Mouse (Mus musculus) midbrain, embryonic 16.5 days (tissue): ENCODE results near the gene Fam189b. TPM values are rescaled to one million over a fixed set of nuclear protein-coding genes. Genes with fewer than 3 reads are reported as not detected.
"Not testable (repeated sequence)": the region's sequence is repeated elsewhere in the genome, so short reads cannot be mapped to it uniquely, and the experiment has no call there.

Experiments
- ATAC-seq: fragments of 200-750 bp; cut with Nextera tagmentation; 2 replicates; pipeline ENCODE4 v1.8.0; 2017; ENCODE audit warnings: moderate TSS enrichment
- H3K27ac ChIP-seq: fragments of 300-500 bp; sonication (generic); 2 replicates; pipeline ENCODE4 v1.5.1; 2014; ENCODE audit warnings: mild to moderate bottlenecking, low read length, mixed read lengths
- H3K27me3 ChIP-seq: fragments of 300-500 bp; sonication (generic); 2 replicates; pipeline ENCODE4 v1.6.1; 2014; ENCODE audit warnings: low read depth, low read length, mixed read lengths; ENCODE audit not compliant: control insufficient read depth, insufficient read depth
- H3K36me3 ChIP-seq: fragments of 300-500 bp; sonication (generic); 2 replicates; pipeline ENCODE4 v1.6.1; 2014; ENCODE audit warnings: mild to moderate bottlenecking, low read length, moderate library complexity, mixed read lengths; ENCODE audit not compliant: control insufficient read depth, insufficient read depth
- H3K4me1 ChIP-seq: fragments of 300-500 bp; sonication (generic); 2 replicates; pipeline ENCODE4 v1.6.1; 2014; ENCODE audit warnings: mild to moderate bottlenecking, low read length, mixed read lengths; ENCODE audit not compliant: control insufficient read depth, insufficient read depth
- H3K4me2 ChIP-seq: fragments of 300-500 bp; sonication (generic); 2 replicates; pipeline ENCODE4 v1.6.1; 2014; ENCODE audit warnings: mild to moderate bottlenecking, low read length, mixed read lengths
- H3K4me3 ChIP-seq: fragments of 300-500 bp; sonication (generic); 2 replicates; pipeline ENCODE4 v1.5.1; 2014; ENCODE audit warnings: low read depth, mild to moderate bottlenecking, low read length, moderate library complexity, mixed read lengths
- H3K9ac ChIP-seq: fragments of 300-500 bp; sonication (generic); 2 replicates; pipeline ENCODE4 v1.6.1; 2014; ENCODE audit warnings: low read depth, low read length, mixed read lengths
- H3K9me3 ChIP-seq: fragments of 300-500 bp; sonication (generic); replicated peaks from 2 replicates; pipeline ENCODE4 v1.6.1; 2014; ENCODE audit warnings: mild to moderate bottlenecking, low read length, mixed read lengths; ENCODE audit not compliant: control insufficient read depth, poor library complexity, severe bottlenecking
- WGBS: fragments of 180-500 bp; shearing (Covaris S2); extraction: QIAGEN DNeasy Blood & Tissue Kit; methylation state at CpG from one replicate; pipeline ENCODE4 v1.1.7; 2014; 5-methylcytosine and 5-hydroxymethylcytosine counted together
- polyA plus RNA-seq: library from polyadenylated mRNA; unstranded; fragments of >200 nt; fragmentation: Nextera tagmentation; extraction: Ambion mirVana; gene quantifications from 2 replicates; pipeline ENCODE4 v1.2.1, GENCODE M21; 2015

Gene Fam189b
- polyA plus RNA-seq, 1 experiment from 2014 or later, result 33.6 TPM

DNA sequence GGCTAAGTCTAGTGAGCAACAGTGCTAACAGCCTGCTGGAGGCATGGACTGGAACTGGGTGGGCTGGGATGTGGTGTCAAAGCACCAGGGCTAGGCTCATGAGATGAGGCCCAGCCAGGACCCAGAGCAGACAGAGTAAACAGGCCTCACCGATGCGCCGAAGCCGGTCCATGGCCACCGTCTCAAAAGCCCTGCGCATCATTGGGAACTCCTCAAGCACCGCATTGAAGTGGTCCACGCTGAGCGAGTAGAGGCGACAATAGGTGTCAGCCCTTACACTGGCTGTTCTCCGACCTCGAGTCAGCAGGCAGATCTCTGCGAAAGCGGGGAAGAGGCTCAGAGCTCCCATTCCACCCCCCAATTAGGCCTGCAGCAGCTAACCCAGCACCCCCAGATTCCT, 34.4 kb upstream of the Fam189b start:
- Histone ChIP-seq H3K4me2 (no peak overlapping the region), H3K27ac (no peak overlapping the region), H3K27me3 (no peaks in the 10 kb centered on the region), H3K9me3 (no peaks in the 10 kb centered on the region), H3K4me1 (no peaks in the 10 kb centered on the region), H3K4me3 (no peak overlapping the region), H3K36me3 (peaks cover 9% of the 10 kb centered on the region; the same call in 1 of the 2 replicates), H3K9ac (no peak overlapping the region)
- WGBS, result 75% methylated on average over 14 of the region's 14 CpGs
- ATAC-seq, result no peak

DNA sequence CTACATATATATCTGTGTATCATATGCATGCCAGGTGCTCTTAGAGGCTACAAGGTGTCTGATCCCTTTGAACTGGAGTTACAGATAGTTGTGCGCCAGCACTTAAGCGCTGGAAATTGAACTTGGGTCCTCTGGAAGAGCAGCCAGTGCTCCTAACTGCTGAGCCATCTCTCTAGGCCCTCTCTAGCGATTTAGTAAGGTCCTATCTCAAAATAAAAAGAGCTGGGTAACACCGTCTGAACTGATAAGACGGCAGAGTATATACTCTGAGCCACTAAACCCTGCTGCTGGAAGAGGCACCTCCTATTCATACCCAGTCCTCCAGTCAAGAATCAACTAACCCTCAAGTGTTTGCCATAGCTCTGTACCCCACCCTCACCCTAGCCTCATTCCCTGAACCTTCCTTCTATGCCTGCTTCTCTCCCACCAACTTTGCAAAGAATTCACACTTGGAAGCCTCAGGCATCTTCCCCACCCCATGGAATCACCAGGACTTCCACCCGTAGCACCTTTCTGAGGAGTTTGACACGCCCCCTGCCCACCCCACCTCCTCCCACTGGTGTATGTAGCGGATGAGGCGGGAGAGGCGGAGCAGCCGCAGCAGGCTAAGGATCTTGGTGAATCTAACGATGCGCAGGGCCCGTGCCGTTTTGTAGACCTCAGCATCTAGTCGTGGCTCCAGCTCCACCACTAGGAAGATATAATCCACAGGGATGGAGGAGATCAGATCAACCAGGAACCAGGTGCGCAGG, 30.7 kb upstream of the Fam189b start:
- WGBS, result 68% methylated on average over 17 of the region's 17 CpGs
- ATAC-seq, result no peak
- no peaks in the 10 kb centered on the region for H3K9me3 ChIP-seq
- no peaks in the 10 kb centered on the region for H3K4me1 ChIP-seq
- no peak overlapping the region for H3K9ac ChIP-seq
- no peaks in the 10 kb centered on the region for H3K27me3 ChIP-seq
- H3K27ac ChIP-seq, result no peak overlapping the region
- no peak overlapping the region for H3K4me3 ChIP-seq
- peaks cover 9% of the 10 kb centered on the region; the same call in 1 of the 2 replicates for H3K36me3 ChIP-seq
- no peak overlapping the region for H3K4me2 ChIP-seq

DNA sequence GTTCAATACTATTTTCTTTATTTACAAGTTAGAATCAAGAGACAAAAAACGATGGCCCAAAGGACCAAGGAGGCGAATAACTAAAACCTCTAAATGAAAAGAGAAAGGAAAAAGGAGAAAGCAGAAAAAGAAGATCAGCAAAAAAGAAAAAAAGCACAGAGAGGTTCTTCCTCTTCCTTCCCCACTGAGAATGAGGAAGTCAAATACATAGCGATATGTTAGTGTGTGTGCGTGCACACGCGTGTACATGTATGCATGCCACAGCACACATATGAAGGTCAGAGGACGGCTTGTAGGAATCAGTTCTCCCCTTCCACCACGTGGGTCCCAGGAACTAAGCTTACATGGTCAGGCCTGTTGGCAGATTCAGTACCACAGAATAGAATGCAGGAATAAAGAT, 26.0 kb upstream of the Fam189b start:
- Histone ChIP-seq H3K9me3 (no peaks in the 10 kb centered on the region), H3K4me3 (no peak overlapping the region), H3K27me3 (no peaks in the 10 kb centered on the region), H3K4me2 (no peak overlapping the region), H3K9ac (no peak overlapping the region), H3K4me1 (peaks cover 16% of the 10 kb centered on the region), H3K36me3 (peaks cover 4% of the 10 kb centered on the region; the same call in 1 of the 2 replicates), H3K27ac (no peak overlapping the region)
- 91% methylated on average over 8 of the region's 8 CpGs for WGBS
- ATAC-seq, result no peak

DNA sequence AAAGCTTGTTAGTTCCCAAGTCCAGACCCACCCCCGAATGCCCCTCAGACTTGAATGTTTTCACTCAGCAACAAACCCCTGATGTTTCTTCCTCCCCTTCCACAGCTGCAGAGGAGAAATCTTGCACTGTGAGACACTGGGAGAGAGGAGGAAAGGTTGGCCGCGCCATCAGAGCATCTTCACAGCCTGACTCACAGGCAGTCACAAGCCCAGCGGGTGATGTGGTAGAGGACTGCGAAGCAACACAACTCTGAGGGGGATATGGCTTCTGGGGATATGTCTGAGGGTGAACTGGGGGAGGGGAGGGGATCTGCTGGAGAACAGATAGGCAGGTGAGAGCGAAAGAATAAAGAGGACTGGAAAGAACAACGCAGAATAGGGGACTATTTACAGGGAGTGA, 24.3 kb upstream of the Fam189b start:
- Histone ChIP-seq H3K4me1 (peaks cover 16% of the 10 kb centered on the region), H3K9ac (peak overlapping the region; percentile 87), H3K4me3 (peak overlapping the region; percentile 92), H3K36me3 (no peaks in the 10 kb centered on the region), H3K4me2 (peak overlapping the region; percentile 80), H3K9me3 (no peaks in the 10 kb centered on the region), H3K27ac (peak overlapping the region; percentile 76; the same call in 1 of the 2 replicates), H3K27me3 (no peaks in the 10 kb centered on the region)
- 13% methylated on average over 7 of the region's 7 CpGs for WGBS
- peak; percentile 26; the same call in 1 of the 2 replicates for ATAC-seq

DNA sequence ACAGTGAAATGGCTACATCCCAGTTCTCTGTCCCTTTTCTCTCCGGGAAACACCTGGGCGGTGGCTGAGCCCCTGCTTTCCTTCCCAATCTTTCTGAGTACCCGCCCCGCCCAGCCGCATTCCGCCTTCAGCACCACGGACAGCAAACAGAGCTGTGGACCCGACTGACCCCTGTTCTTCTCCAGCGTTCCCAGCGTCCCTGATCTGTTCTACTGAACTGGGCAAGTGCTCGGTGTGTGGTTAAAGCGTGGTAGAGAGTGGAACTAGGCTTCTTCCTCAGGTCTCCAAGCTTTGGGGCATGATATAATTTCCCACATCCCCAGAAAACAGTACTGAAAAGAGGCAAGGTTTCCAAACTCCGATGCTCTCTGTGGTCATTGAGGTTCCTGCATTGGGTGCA, 23.7 kb upstream of the Fam189b start:
- Histone ChIP-seq H3K9ac (peak overlapping the region; percentile 87), H3K4me2 (peak overlapping the region; percentile 80), H3K27me3 (no peaks in the 10 kb centered on the region), H3K4me3 (peak overlapping the region; percentile 92), H3K27ac (peak overlapping the region; percentile 76), H3K9me3 (no peaks in the 10 kb centered on the region), H3K36me3 (no peaks in the 10 kb centered on the region), H3K4me1 (peaks cover 21% of the 10 kb centered on the region)
- ATAC-seq, result peak; percentile 30; the same call in 1 of the 2 replicates
- under 1% methylated on average over 13 of the region's 13 CpGs for WGBS

DNA sequence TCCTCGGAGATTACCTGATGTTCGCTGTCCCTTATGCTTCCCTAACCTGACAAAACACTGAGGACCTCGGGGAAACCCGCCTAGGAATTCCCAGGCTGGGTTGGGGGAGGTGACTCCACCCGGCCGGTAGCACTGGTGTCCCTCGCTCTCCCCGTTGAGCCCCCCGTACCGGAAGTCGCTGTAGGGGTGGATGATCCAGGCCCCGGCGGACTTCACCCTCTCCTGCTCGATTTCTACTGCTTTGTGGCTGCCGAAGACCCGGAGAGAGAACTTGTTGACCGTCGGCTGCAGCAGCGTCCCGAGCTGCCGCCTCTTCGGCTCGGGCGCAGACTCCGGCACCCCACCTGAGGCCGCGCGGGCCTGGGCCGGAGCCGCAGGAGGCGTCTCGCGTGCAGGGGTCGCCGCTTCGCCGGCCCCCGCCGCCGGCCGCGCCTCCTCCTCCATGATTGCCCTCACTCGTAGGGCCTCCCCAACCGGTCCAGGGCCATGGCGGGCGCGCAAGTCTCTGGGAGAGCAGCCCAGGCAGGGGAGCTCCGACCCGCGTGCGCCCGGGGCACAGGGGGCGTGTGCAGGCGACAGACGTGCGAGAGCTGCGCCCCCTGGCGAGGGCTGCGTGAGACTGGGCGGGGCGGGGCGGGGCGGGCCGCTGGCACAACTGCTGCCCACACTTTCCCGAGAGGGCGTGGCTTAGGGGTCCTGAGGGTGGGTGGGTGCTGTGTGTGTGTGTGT, 23.2 kb upstream of the Fam189b start, which contains the start of gene Hcn3:
Gene Hcn3, minus strand, starts transcription at position 581 of the 729 bp plus-strand sequence.
- WGBS, result under 1% methylated on average over 64 of the region's 66 CpGs
- Histone ChIP-seq H3K9me3 (no peaks in the 10 kb centered on the region), H3K27me3 (no peaks in the 10 kb centered on the region), H3K9ac (peak within 1 kb of the TSS; percentile 87), H3K4me2 (peak within 1 kb of the TSS; percentile 80), H3K4me3 (peak within 1 kb of the TSS; percentile 92), H3K36me3 (no peaks in the 10 kb centered on the region), H3K27ac (peak within 1 kb of the TSS; percentile 76), H3K4me1 (peaks cover 22% of the 10 kb centered on the region)
- peak; percentile 83 for ATAC-seq

DNA sequence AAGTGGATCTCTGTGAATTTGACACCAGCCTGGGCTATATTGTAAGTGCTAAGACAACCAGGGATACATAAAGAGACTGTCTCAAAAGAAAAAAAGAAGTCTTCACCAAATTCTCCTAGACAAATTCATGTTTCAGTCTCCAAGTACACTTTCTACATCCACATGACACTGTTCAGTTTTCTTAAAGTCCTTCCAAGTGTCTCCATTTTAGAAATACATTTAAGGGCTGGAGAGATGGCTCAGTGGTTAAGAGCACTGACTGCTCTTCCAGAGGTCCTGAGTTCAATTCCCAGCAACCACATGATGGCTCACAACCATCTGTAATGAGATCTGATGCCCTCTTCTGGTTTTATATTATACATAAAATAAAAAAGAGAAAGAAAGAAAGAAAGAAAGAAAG, 21.7 kb upstream of the Fam189b start:
- H3K9ac ChIP-seq, H3K9me3 ChIP-seq, H3K27me3 ChIP-seq, H3K27ac ChIP-seq, H3K4me2 ChIP-seq, H3K36me3 ChIP-seq, H3K4me3 ChIP-seq, ATAC-seq: not testable (repeated sequence)
- peaks cover 34% of the 10 kb centered on the region for H3K4me1 ChIP-seq

DNA sequence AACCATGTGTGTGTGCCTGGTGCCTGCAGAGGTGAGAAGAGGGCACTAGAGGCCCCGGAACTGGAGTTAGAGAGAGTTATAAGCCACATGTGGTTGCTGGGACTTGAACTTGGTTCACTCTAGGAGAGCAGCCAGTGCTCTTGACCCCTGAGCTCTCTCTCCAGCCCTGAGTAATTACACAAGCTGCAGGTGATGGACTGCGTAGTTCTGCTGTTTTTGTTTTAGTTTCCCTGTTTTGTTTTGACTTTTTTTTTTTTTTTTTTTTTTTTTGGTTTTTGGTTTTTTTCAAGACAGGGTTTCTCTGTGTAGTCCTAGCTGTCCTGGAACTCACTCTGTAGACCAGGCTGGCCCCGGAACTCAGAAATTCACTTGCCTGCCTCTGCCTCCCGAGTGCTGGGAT, 21.2 kb upstream of the Fam189b start:
- no peaks in the 10 kb centered on the region for H3K27me3 ChIP-seq
- no peak overlapping the region for H3K4me3 ChIP-seq
- ATAC-seq, result no peak
- no peak overlapping the region for H3K4me2 ChIP-seq
- H3K9me3 ChIP-seq, result no peaks in the 10 kb centered on the region
- WGBS, result 86% methylated on average over 4 of the region's 4 CpGs
- no peak overlapping the region for H3K9ac ChIP-seq
- peaks cover 37% of the 10 kb centered on the region for H3K4me1 ChIP-seq
- no peaks in the 10 kb centered on the region for H3K36me3 ChIP-seq
- no peak overlapping the region for H3K27ac ChIP-seq

DNA sequence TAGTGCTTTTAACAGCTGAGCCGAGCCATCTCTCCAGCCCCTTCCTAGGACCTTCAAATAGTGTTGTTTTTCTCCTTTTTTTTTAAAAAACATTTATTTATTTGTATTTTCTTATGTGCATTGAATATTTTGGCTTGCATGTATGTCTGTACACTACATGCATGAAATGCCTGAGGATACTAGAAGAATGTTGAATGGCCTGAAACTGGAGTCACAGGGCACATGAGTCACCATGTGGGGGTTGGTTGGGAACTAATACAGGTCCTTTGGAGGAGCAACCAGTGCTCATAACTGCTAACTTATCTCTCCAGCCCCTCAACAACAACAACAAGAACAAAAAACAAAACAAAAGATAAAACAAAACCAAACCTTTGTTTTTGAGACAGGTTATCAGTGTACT, 19.8 kb upstream of the Fam189b start:
- ATAC-seq, result no peak
- no peak overlapping the region for H3K27ac ChIP-seq
- no peak overlapping the region for H3K4me2 ChIP-seq
- no peaks in the 10 kb centered on the region for H3K27me3 ChIP-seq
- H3K4me3 ChIP-seq, result no peak overlapping the region
- peaks cover 30% of the 10 kb centered on the region for H3K4me1 ChIP-seq
- no peak overlapping the region for H3K9ac ChIP-seq
- H3K9me3 ChIP-seq, result no peaks in the 10 kb centered on the region
- 91% methylated on average over 1 of the region's 1 CpGs for WGBS
- H3K36me3 ChIP-seq, result no peaks in the 10 kb centered on the region
